Mouse (Mus musculus) CH12.LX (cell line): ENCODE data around the gene Sycp2. TPM values are rescaled to one million over a fixed set of nuclear protein-coding genes. Genes with fewer than 3 reads are reported as not detected.
A peak's percentile ranks its signal among the peaks of the same experiment; 100 is the strongest.

Experiments used
- DNase-seq: peaks from one replicate; pipeline ENCODE4 v3.0.0-alpha.2; 2013; ENCODE audit errors: extremely low read depth
- H3K27ac ChIP-seq: 2 replicates; pipeline ENCODE4 v1.5.1; 2012; ENCODE audit warnings: low read depth, mild to moderate bottlenecking, control low read depth, moderate library complexity; ENCODE audit not compliant: insufficient read depth
- H3K27me3 ChIP-seq: replicated peaks from 2 replicates; pipeline ENCODE3; 2012; ENCODE audit warnings: inconsistent platforms
- H3K36me3 ChIP-seq, 2 experiments: replicated peaks in 1 of 2; 2 replicates each; pipeline versions ENCODE3 to v1.6.1; 2012; ENCODE audit warnings: inconsistent platforms in 1 of 2, low read length in 1 of 2, mild to moderate bottlenecking in 1 of 2, mixed read lengths in 1 of 2, moderate library complexity in 1 of 2; ENCODE audit not compliant: control insufficient read depth in 1 of 2, insufficient read depth in 1 of 2
- H3K4me1 ChIP-seq, 2 experiments: 2 replicates each; pipeline ENCODE4 v1.6.1; 2012; ENCODE audit warnings: inconsistent platforms in 1 of 2, moderate library complexity in 1 of 2; ENCODE audit not compliant: insufficient read depth in 2 of 2, control insufficient read depth in 1 of 2
- H3K4me2 ChIP-seq: 2 replicates; pipeline ENCODE4 v1.6.1; 2012; ENCODE audit warnings: low read depth, mild to moderate bottlenecking, control low read depth; ENCODE audit not compliant: poor library complexity, insufficient read depth, severe bottlenecking
- H3K4me3 ChIP-seq, 3 experiments: fragments of 150-350 bp in 1 of 3; sonication (generic) in 1 of 3; replicated peaks in 1 of 3; 2 replicates each; pipeline versions ENCODE3 to v1.5.1; 2011 to 2012; ENCODE audit warnings: low read depth in 2 of 3, low read length in 2 of 3, mild to moderate bottlenecking in 2 of 3, moderate library complexity in 2 of 3, control low read depth in 1 of 3, improper control_type of control experiment in 1 of 3, inconsistent platforms in 1 of 3, mixed read lengths in 1 of 3; ENCODE audit not compliant: poor library complexity in 1 of 3
- H3K79me2 ChIP-seq: replicated peaks from 2 replicates; pipeline ENCODE4 v1.6.1; 2012; ENCODE audit warnings: mild to moderate bottlenecking, moderate library complexity; ENCODE audit not compliant: control insufficient read depth, poor library complexity, insufficient read depth, severe bottlenecking; ENCODE audit errors: extremely low read depth
- H3K9ac ChIP-seq: 2 replicates; pipeline ENCODE4 v1.6.1; 2012; ENCODE audit warnings: low read depth, mild to moderate bottlenecking, control low read depth, moderate library complexity; ENCODE audit not compliant: insufficient read depth
- H3K9me3 ChIP-seq: replicated peaks from 2 replicates; pipeline ENCODE3; 2012; ENCODE audit warnings: low read length, inconsistent platforms, mixed read lengths
- BHLHE40 ChIP-seq: IDR thresholded peaks from 2 replicates; pipeline ENCODE4 v1.6.1; 2011; ENCODE audit warnings: mild to moderate bottlenecking, low read depth, low read length, improper control_type of control experiment
- CTCF ChIP-seq, 2 experiments: IDR thresholded peaks in 1 of 2; conservative IDR thresholded peaks in 1 of 2; 2 replicates each; pipeline ENCODE4 v1.5.1; 2011 to 2012; ENCODE audit warnings: low read depth in 2 of 2, low read length in 2 of 2, improper control_type of control experiment in 1 of 2, inconsistent platforms in 1 of 2, mild to moderate bottlenecking in 1 of 2, moderate library complexity in 1 of 2
- ELF1 ChIP-seq: IDR thresholded peaks from 2 replicates; pipeline ENCODE4 v1.6.1; 2014; ENCODE audit warnings: low read depth, mild to moderate bottlenecking, inconsistent platforms, low read length, improper control_type of control experiment
- ETS1 ChIP-seq: conservative IDR thresholded peaks from 2 replicates; pipeline ENCODE4 v1.6.1; 2012; ENCODE audit warnings: low read depth, mild to moderate bottlenecking, inconsistent platforms, low read length, improper control_type of control experiment, moderate library complexity
- GABPA ChIP-seq: IDR thresholded peaks from 2 replicates; pipeline ENCODE4 v1.6.1; 2012; ENCODE audit warnings: low read depth, low read length, improper control_type of control experiment, inconsistent platforms; ENCODE audit not compliant: insufficient replicate concordance
- MAX ChIP-seq: IDR thresholded peaks from 2 replicates; pipeline ENCODE4 v1.6.1; 2011; ENCODE audit warnings: low read length, improper control_type of control experiment
- MAZ ChIP-seq: IDR thresholded peaks from 2 replicates; pipeline ENCODE4 v1.6.1; 2012; ENCODE audit warnings: low read depth, mild to moderate bottlenecking, inconsistent platforms, low read length, improper control_type of control experiment, moderate library complexity
- MEF2A ChIP-seq: IDR thresholded peaks from 2 replicates; pipeline ENCODE4 v1.6.1; 2014; ENCODE audit warnings: low read depth, mild to moderate bottlenecking, inconsistent platforms, low read length, improper control_type of control experiment, borderline replicate concordance
- NELFE ChIP-seq: IDR thresholded peaks from 2 replicates; pipeline ENCODE4 v1.6.1; 2011; ENCODE audit warnings: low read depth, low read length, improper control_type of control experiment
- POLR2A ChIP-seq: IDR thresholded peaks from 2 replicates; pipeline ENCODE4 v1.6.1; 2011; ENCODE audit warnings: low read depth, mild to moderate bottlenecking, improper control_type of control experiment, low read length
- POLR2AphosphoS2 ChIP-seq: IDR thresholded peaks from 2 replicates; pipeline ENCODE4 v1.6.1; 2011; ENCODE audit warnings: low read depth, low read length, improper control_type of control experiment
- RAD21 ChIP-seq: IDR thresholded peaks from 2 replicates; pipeline ENCODE4 v1.6.1; 2011; ENCODE audit warnings: low read depth, mild to moderate bottlenecking, low read length, improper control_type of control experiment, moderate library complexity
- SMC3 ChIP-seq: IDR thresholded peaks from 2 replicates; pipeline ENCODE4 v1.6.1; 2011; ENCODE audit warnings: low read depth, low read length, improper control_type of control experiment
- TBP ChIP-seq: conservative IDR thresholded peaks from 2 replicates; pipeline ENCODE4 v1.6.1; 2011; ENCODE audit warnings: low read depth, low read length, improper control_type of control experiment
- USF1 ChIP-seq: IDR thresholded peaks from 2 replicates; pipeline ENCODE4 v1.6.1; 2014; ENCODE audit warnings: low read depth, mild to moderate bottlenecking, inconsistent platforms, low read length, improper control_type of control experiment
- USF2 ChIP-seq: conservative IDR thresholded peaks from 2 replicates; pipeline ENCODE4 v1.6.1; 2011; ENCODE audit warnings: low read depth, low read length, improper control_type of control experiment
- ZC3H11A ChIP-seq: IDR thresholded peaks from 2 replicates; pipeline ENCODE4 v1.6.1; 2012; ENCODE audit warnings: low read depth, mild to moderate bottlenecking, inconsistent platforms, low read length, improper control_type of control experiment
- ZKSCAN1 ChIP-seq: IDR thresholded peaks from 2 replicates; pipeline ENCODE4 v1.6.1; 2012; ENCODE audit warnings: low read depth, inconsistent platforms, low read length, improper control_type of control experiment, borderline replicate concordance
- dilution Hi-C: fragments of 300-500 bp; cut with MboI; formaldehyde crosslinking; loops from 2 replicates; pipeline ENCODE4 v1.14.3; 2020; ENCODE audit warnings: low sequenced_read_pairs; ENCODE audit not compliant: extremely low pct_unique_long_range_greater_than_20kb, extremely low pct_ligation_motif_present
- in situ Hi-C: fragments of 300-500 bp; cut with MboI; formaldehyde crosslinking; loops from 3 replicates; pipeline ENCODE4 v1.14.3; 2019; ENCODE audit warnings: low sequenced_read_pairs, low pct_ligation_motif_present, low pct_unique_long_range_greater_than_20kb, mixed read lengths
- polyA plus RNA-seq: library from polyadenylated mRNA; unstranded; fragments of >175 nt; gene quantifications from 2 replicates; pipeline ENCODE4 v1.2.1, GENCODE M21; 2012; ENCODE audit warnings: low read depth; ENCODE audit not compliant: insufficient read length
- total RNA-seq, 2 experiments: library from RNA; depleted of rRNA; stranded (reverse); fragments of 300-350 nt in 1 of 2; fragments of >200 nt in 1 of 2; gene quantifications; 2 replicates each; pipeline ENCODE4 v1.2.3; 2012 to 2014

Gene Sycp2
- total and polyA plus RNA-seq, 3 experiments = not detected

GRCm38 (mm10) chr2:178339044-178339443 lies 68.4 kb downstream of the Sycp2 start:
- no peak overlapping the region for H3K9ac ChIP-seq
- H3K36me3 ChIP-seq = no peaks in the 10 kb centered on the region
- no peaks in the 10 kb centered on the region for H3K9me3 ChIP-seq
- TF ChIP-seq RAD21 = peak; percentile 49
- TF ChIP-seq CTCF (conservative IDR thresholded peaks at IDR 0.05 in 1 of 2, IDR thresholded peaks at IDR 0.05 in 1 of 2; ENCODE audit: low read depth in 2 of 2, low read length in 2 of 2) = peak; percentile 30 to 63; a peak in 3 of 4 replicates
- no peak for TF ChIP-seq BHLHE40
- TF ChIP-seq GABPA = no peak
- no peak for TF ChIP-seq ZC3H11A
- TF ChIP-seq NELFE = no peak
- no peak for TF ChIP-seq USF1
- TF ChIP-seq POLR2AphosphoS2 = no peak
- TF ChIP-seq SMC3 = peak; percentile 41
- TF ChIP-seq MAZ = no peak
- peak; percentile 12 for DNase-seq
- no peak overlapping the region for H3K4me3 ChIP-seq
- no peak overlapping the region for H3K27ac ChIP-seq
- peaks cover 36% of the 10 kb centered on the region for H3K27me3 ChIP-seq
- no peak overlapping the region for H3K4me2 ChIP-seq
- H3K79me2 ChIP-seq = no peaks in the 10 kb centered on the region
- dilution Hi-C loops (no loop called here), in situ Hi-C loops (no loop called here)
- no peaks in the 10 kb centered on the region; a peak in 1 of 4 replicates for H3K4me1 ChIP-seq

GRCm38 (mm10) chr2:178337878-178338277 lies 69.6 kb downstream of the Sycp2 start:
- H3K4me3 ChIP-seq = no peak overlapping the region
- H3K4me1 ChIP-seq = no peaks in the 10 kb centered on the region; a peak in 1 of 4 replicates
- TF ChIP-seq RAD21 (peak; percentile 70), CTCF (conservative IDR thresholded peaks at IDR 0.05 in 1 of 2, IDR thresholded peaks at IDR 0.05 in 1 of 2; ENCODE audit: low read depth in 2 of 2, low read length in 2 of 2) (peak in 1 of 2 experiments; percentile 67; a peak in 3 of 4 replicates), TBP (no peak), SMC3 (peak; percentile 41)
- no peak overlapping the region for H3K9ac ChIP-seq
- peaks cover 29% of the 10 kb centered on the region for H3K27me3 ChIP-seq
- H3K79me2 ChIP-seq = no peaks in the 10 kb centered on the region
- DNase-seq = peak; percentile 2
- no peaks in the 10 kb centered on the region for H3K36me3 ChIP-seq
- H3K4me2 ChIP-seq = no peak overlapping the region
- dilution Hi-C loops = no loop called here
- H3K9me3 ChIP-seq = no peaks in the 10 kb centered on the region
- no peak overlapping the region for H3K27ac ChIP-seq
- in situ Hi-C loops = no loop called here

DNA sequence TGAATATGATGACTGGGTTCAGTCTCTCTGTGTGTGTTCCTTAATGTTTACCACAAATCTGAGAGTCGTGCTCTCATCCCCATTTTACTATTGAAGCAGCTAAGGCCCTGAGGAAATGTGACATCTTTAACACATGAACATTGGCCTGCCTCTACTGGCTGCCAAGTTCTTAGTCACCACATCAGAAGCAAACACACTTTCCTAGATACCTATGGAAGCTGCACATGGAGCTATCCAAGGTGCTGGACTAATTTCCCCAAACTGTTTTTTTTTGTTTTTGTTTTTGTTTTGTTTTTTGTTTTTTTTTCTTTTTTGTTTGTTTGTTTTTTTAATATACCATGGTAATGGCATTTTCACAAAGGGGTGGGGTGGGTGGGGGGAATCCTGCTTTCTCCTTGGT lies 77.5 kb downstream of the Sycp2 start:
- Histone ChIP-seq H3K27me3 (peaks cover 43% of the 10 kb centered on the region), H3K4me3 (no peak overlapping the region), H3K27ac (no peak overlapping the region), H3K4me1 (peaks cover 5 to 9% of the 10 kb centered on the region in 2 experiments), H3K36me3 (no peaks in the 10 kb centered on the region), H3K79me2 (no peaks in the 10 kb centered on the region), H3K4me2 (no peak overlapping the region), H3K9ac (no peak overlapping the region), H3K9me3 (no peaks in the 10 kb centered on the region)
- no peak for TF ChIP-seq POLR2A
- TF ChIP-seq USF1 = no peak
- TF ChIP-seq ZKSCAN1 = no peak
- no peak for TF ChIP-seq BHLHE40
- TF ChIP-seq MAX = no peak
- no peak for TF ChIP-seq USF2
- TF ChIP-seq ETS1 = no peak
- TF ChIP-seq MEF2A = no peak
- TF ChIP-seq ELF1 = no peak
- in situ Hi-C loops = no loop called here
- dilution Hi-C loops = no loop called here
- DNase-seq = no peak
